Mouse (Mus musculus): Measurements from ENCODE around the gene Fam71d. TPM values are rescaled to one million over a fixed set of nuclear protein-coding genes. Genes with fewer than 3 reads are reported as not detected.

Gene Fam71d
- polyA plus RNA-seq, 1 experiment from 2014 or later: not detected

Other genes starting within 250 kb of the Fam71d start
- gene Mpp5, start 57.4 kb downstream of the Fam71d start, polyA plus RNA-seq (2015; fragmentation: Nextera tagmentation; extraction: Ambion mirVana): 18.3 and 19.7 TPM in 2 replicates
- 70.4 and 72.0 TPM in 2 replicates for gene Atp6v1d, start 170.1 kb downstream of the Fam71d start, polyA plus RNA-seq (2015; fragmentation: Nextera tagmentation; extraction: Ambion mirVana)
- 199 and 200 TPM in 2 replicates for gene Eif2s1, start 170.3 kb downstream of the Fam71d start, polyA plus RNA-seq (2015; fragmentation: Nextera tagmentation; extraction: Ambion mirVana)
- 33.0 and 37.6 TPM in 2 replicates for gene Plek2, start 215.4 kb downstream of the Fam71d start, polyA plus RNA-seq (2015; fragmentation: Nextera tagmentation; extraction: Ambion mirVana)